Mouse (Mus musculus) WW6 (cell line): Measurements from ENCODE around the gene Lrrc49.

Experiments used
- DNase-seq: peaks from one replicate; pipeline ENCODE4 v3.0.0-alpha.2; 2013; ENCODE audit warnings: low read depth, low spot score

Gene Lrrc49

GRCm38 (mm10) chr9:60687891-60688324 is at the start of gene Lrrc49:
TSS of gene Lrrc49 (minus strand) at chr9:60688158.
- DNase-seq: peak; percentile 75

DNA sequence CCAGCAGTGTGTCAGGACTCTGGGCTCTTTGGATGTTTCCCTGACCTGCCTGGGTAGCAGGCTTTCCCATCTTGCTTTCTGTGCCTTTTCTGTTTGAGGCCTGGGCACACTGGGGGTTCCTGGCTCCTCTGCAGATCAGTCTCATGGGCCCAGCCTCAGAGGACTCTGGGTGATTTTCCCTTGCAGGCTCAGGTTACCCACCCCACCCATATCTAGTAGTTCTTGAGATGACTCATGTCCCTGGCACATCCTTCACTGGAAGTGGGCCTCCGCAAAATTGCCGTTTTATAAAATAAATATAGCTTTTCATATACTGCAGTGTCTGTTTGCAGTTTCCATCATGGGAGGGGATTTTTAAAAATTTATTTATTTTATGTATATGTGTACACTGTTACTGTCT is 46.4 kb upstream of the Lrrc49 start:
- DNase-seq: no peak

DNA sequence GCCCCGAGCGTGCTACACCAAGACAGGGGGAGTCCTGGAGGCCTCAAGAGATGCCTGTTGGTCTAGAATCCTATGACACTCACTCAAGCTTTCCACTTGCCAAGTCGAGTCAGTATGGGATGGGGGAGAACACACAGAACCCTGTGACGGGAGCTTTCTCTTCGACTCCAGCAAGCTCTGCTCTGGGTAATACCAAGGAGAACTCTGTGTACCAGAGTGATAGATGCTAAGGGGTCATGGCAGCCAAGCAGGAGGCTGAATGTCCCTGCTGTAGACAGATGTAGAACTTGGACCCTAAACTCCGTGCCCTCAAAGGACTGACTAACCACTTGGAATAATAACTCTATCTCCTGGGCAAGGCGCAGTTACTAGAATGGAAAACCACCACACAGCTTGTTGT is 37.0 kb upstream of the Lrrc49 start:
- no peak for DNase-seq

GRCm38 (mm10) chr9:60719687-60720086 is 31.7 kb upstream of the Lrrc49 start:
- no peak for DNase-seq

- no peak for DNase-seq
Observed at GRCm38 (mm10) chr9:60718284-60718683, 30.3 kb upstream of the Lrrc49 start.

GRCm38 (mm10) chr9:60715828-60716227 is 27.9 kb upstream of the Lrrc49 start:
- DNase-seq: no peak

- DNase-seq: no peak
Observed at GRCm38 (mm10) chr9:60715271-60715670, 27.3 kb upstream of the Lrrc49 start.

DNA sequence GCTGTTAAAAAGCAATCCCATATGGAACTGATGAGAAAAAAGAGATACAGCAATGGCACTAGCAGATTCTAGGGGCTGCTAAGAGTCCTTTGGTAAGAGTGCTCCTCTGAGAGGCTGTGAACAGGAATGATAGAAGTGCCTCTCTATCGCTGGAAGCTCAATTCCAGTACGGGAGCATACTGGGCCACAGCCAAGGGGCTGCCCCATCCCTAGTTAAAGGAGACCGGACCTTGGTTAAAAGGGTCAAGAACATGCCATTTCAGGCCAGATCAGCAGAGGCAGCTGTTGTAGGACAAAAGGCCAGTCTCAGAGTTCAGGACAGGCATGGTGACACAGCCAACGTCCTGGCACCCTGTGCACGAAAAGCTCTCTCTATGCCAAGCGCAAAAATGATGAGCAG is 26.2 kb upstream of the Lrrc49 start:
- no peak for DNase-seq

- no peak for DNase-seq
Observed at GRCm38 (mm10) chr9:60713616-60714015, 25.7 kb upstream of the Lrrc49 start.

GRCm38 (mm10) chr9:60712771-60713541 is 25.0 kb upstream of the Lrrc49 start, which contains the start of gene Larp6:
TSS of gene Larp6 (plus strand) at chr9:60712989.
- no peak for DNase-seq

- no peak for DNase-seq
Observed at GRCm38 (mm10) chr9:60712011-60712410, 24.1 kb upstream of the Lrrc49 start.

GRCm38 (mm10) chr9:60709721-60710120 is 21.8 kb upstream of the Lrrc49 start:
- no peak for DNase-seq

- DNase-seq: no peak
Observed at GRCm38 (mm10) chr9:60708606-60709005, 20.6 kb upstream of the Lrrc49 start.

DNA sequence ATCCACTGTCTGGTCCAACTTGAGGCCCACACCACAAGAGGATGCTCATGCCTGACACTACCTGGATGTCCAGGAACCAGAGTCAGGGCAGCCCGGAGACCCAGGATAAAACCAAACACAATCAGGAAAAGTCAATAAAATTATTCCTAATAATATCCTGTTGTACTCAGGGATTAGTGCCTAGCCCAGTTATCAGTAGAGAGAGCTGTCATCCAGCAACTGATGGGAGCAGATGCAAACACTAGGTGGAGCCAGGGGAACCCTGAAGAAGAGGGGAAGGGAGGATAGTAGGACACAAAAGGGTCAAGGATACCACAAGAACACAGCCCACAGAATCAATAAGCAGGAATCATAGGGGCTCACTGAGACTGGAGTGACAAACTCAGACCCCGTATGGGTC is 19.6 kb upstream of the Lrrc49 start:
- no peak for DNase-seq

GRCm38 (mm10) chr9:60699581-60700231 is 11.7 kb upstream of the Lrrc49 start:
- no peak for DNase-seq

- DNase-seq: no peak
Observed at GRCm38 (mm10) chr9:60696271-60696985, 8.5 kb upstream of the Lrrc49 start.

- DNase-seq: no peak
Observed at GRCm38 (mm10) chr9:60693986-60694385, 6.0 kb upstream of the Lrrc49 start.

GRCm38 (mm10) chr9:60692624-60693023 is 4.7 kb upstream of the Lrrc49 start:
- no peak for DNase-seq

DNA sequence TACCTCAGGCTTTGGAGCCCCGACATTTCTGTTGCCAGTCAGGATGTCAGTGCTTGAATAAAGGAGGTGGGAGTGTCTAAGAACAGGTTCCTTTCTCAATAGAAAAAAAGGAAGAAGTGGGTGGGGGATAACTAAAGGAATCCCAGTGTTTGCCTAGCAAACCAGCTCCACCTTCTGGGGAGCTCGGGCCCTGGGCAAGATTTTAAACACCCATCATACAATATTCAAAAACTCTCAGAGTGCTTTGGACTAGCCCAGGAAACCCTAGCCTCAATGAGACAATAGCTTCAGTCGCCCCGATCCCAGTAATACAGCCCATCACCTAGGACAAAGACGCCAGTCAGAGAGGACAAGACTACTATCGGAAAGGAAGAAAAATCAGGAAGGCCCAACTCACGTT is 543 bp downstream of the Lrrc49 start:
- no peak for DNase-seq

- no peak for DNase-seq
Observed at GRCm38 (mm10) chr9:60682753-60683152, 5.2 kb downstream of the Lrrc49 start.

GRCm38 (mm10) chr9:60681005-60681404 is 7.0 kb downstream of the Lrrc49 start:
- no peak for DNase-seq

GRCm38 (mm10) chr9:60678913-60679312 is 9.0 kb downstream of the Lrrc49 start:
- no peak for DNase-seq
